Mouse (Mus musculus) right cerebral cortex, adult 18-20 months (tissue): ENCODE measurements around the gene Relt.

Experiments used
- DNase-seq: peaks from one replicate; pipeline ENCODE4 v3.0.0; 2022; ENCODE audit warnings: mixed read lengths

Gene Relt

GRCm38 (mm10) chr7:100862828-100863638, at the start of gene Relt:
TSS of gene Relt (minus strand) at chr7:100863446.
- peak; percentile 89 for DNase-seq

- DNase-seq: peak; percentile 36
These were observed 48.5 kb upstream of the Relt start for GRCm38 (mm10) chr7:100911791-100912190.

- no peak for DNase-seq
These were observed 48.1 kb upstream of the Relt start for GRCm38 (mm10) chr7:100911246-100911770.

GRCm38 (mm10) chr7:100908567-100908966, 45.3 kb upstream of the Relt start:
- no peak for DNase-seq

- DNase-seq: no peak
These were observed 44.8 kb upstream of the Relt start for GRCm38 (mm10) chr7:100908061-100908460.

GRCm38 (mm10) chr7:100907231-100907630, 44.0 kb upstream of the Relt start:
- peak; percentile 74 for DNase-seq

GRCm38 (mm10) chr7:100906029-100906789, 43.0 kb upstream of the Relt start:
- no peak for DNase-seq

GRCm38 (mm10) chr7:100905037-100905436, 41.8 kb upstream of the Relt start:
- DNase-seq: no peak

- no peak for DNase-seq
These were observed 41.4 kb upstream of the Relt start for GRCm38 (mm10) chr7:100904612-100905011.

GRCm38 (mm10) chr7:100902451-100903137, 39.3 kb upstream of the Relt start:
- no peak for DNase-seq

GRCm38 (mm10) chr7:100897828-100898227, 34.6 kb upstream of the Relt start:
- DNase-seq: no peak

GRCm38 (mm10) chr7:100894833-100895226, 31.6 kb upstream of the Relt start:
- DNase-seq: no peak

GRCm38 (mm10) chr7:100894057-100894832, 31.0 kb upstream of the Relt start:
- peak; percentile 85 for DNase-seq

- DNase-seq: peak; percentile 55
These were observed 30.2 kb upstream of the Relt start for GRCm38 (mm10) chr7:100893249-100894056.

GRCm38 (mm10) chr7:100886535-100886934, 23.3 kb upstream of the Relt start:
- DNase-seq: no peak

- no peak for DNase-seq
These were observed 21.2 kb upstream of the Relt start for GRCm38 (mm10) chr7:100884460-100884859.

GRCm38 (mm10) chr7:100881950-100882349, 18.7 kb upstream of the Relt start:
- no peak for DNase-seq

GRCm38 (mm10) chr7:100881531-100881930, 18.3 kb upstream of the Relt start:
- no peak for DNase-seq

- peak; percentile 58 for DNase-seq
These were observed 16.3 kb upstream of the Relt start for GRCm38 (mm10) chr7:100879595-100879994.

GRCm38 (mm10) chr7:100876771-100877170, 13.5 kb upstream of the Relt start:
- DNase-seq: no peak

- DNase-seq: no peak
These were observed 13.0 kb upstream of the Relt start for GRCm38 (mm10) chr7:100876293-100876692.
